Mouse (Mus musculus): Measurements from ENCODE around the gene Ugt2a2. TPM values are rescaled to one million over a fixed set of nuclear protein-coding genes. Genes with fewer than 3 reads are reported as not detected.

The Ugt2a2 gene
- not detected for polyA plus RNA-seq (2017; shearing (Covaris generic))

GRCm38 (mm10) chr5:87482160-87482559 lies at the start of gene Ugt2a2:
TSS of gene Ugt2a2 (minus strand) at chr5:87482260.

GRCm38 (mm10) chr5:87490771-87491170 lies 8.7 kb upstream of the Ugt2a2 start, which contains the start of gene Ugt2a1:
TSS of gene Ugt2a1 (minus strand) at chr5:87490871.

GRCm38 (mm10) chr5:87486706-87487105 lies 4.6 kb upstream of the Ugt2a2 start, which contains the start of gene Gm43638:
TSS of gene Gm43638 (minus strand) at chr5:87486806.

GRCm38 (mm10) chr5:87424041-87424440 lies 58.0 kb downstream of the Ugt2a2 start, which contains the start of gene Ugt2b38:
TSS of gene Ugt2b38 (minus strand) at chr5:87424203.

Other genes starting within 250 kb of the Ugt2a2 start
- not detected for gene Ugt2b37, start 227.5 kb downstream of the Ugt2a2 start, polyA plus RNA-seq (2017; shearing (Covaris generic))
- gene Ugt2a3, start 145.1 kb downstream of the Ugt2a2 start, polyA plus RNA-seq (2017; shearing (Covaris generic)), result not detected
- not detected for gene Ugt2b38, start 58.1 kb downstream of the Ugt2a2 start, polyA plus RNA-seq (2017; shearing (Covaris generic))
- gene Gm43638, start 4.5 kb upstream of the Ugt2a2 start, polyA plus RNA-seq (2017; shearing (Covaris generic)), result not detected
- gene Ugt2a1, start 8.6 kb upstream of the Ugt2a2 start, polyA plus RNA-seq (2017; shearing (Covaris generic)), result not detected
- gene Sult1b1, start 55.9 kb upstream of the Ugt2a2 start, polyA plus RNA-seq (2017; shearing (Covaris generic)), result not detected
- gene Sult1d1, start 86.8 kb upstream of the Ugt2a2 start, polyA plus RNA-seq (2017; shearing (Covaris generic)), result not detected
- not detected for gene Sult1e1, start 109.3 kb upstream of the Ugt2a2 start, polyA plus RNA-seq (2017; shearing (Covaris generic))
- not detected for gene Csn1s1, start 183.9 kb upstream of the Ugt2a2 start, polyA plus RNA-seq (2017; shearing (Covaris generic))
- gene Csn2, start 217.4 kb upstream of the Ugt2a2 start, polyA plus RNA-seq (2017; shearing (Covaris generic)), result not detected